Mouse (Mus musculus) megakaryocyte, embryonic 14.5 days (primary cell): ENCODE data around the gene Fgfr2.

Experiments
- FLI1 ChIP-seq: IDR thresholded peaks from 2 replicates; pipeline ENCODE4 v1.6.1; 2012; ENCODE audit warnings: low read length, inconsistent platforms, mixed read lengths
- GATA1 ChIP-seq: IDR thresholded peaks from 3 replicates; pipeline ENCODE4 v1.6.1; 2012; ENCODE audit warnings: mixed read lengths, low read length, inconsistent platforms, borderline replicate concordance

- TF ChIP-seq GATA1 = no peak
- TF ChIP-seq FLI1 = no peak
Observed at GRCm38 (mm10) chr7:130323766-130324165, 2799.4 kb downstream of the Fgfr2 start.
